Mouse (Mus musculus) adrenal gland, adult 18-20 months (tissue): ENCODE results near the gene Abcc1. TPM values are rescaled to one million over a fixed set of nuclear protein-coding genes. Genes with fewer than 3 reads are reported as not detected.

Experiments
- DNase-seq, 2 experiments: peaks; one replicate each; pipeline ENCODE4 v3.0.0; 2021 to 2022; ENCODE audit warnings: low spot score in 2 of 2
- total RNA-seq, 2 experiments: library from RNA; stranded (reverse); gene quantifications; 1 replicate in 1 of 2; 2 replicates in 1 of 2; pipeline ENCODE4 v1.2.3; 2021

Gene Abcc1
- total RNA-seq, 2 experiments from 2014 or later, result 20.8 to 24.0 TPM

DNA sequence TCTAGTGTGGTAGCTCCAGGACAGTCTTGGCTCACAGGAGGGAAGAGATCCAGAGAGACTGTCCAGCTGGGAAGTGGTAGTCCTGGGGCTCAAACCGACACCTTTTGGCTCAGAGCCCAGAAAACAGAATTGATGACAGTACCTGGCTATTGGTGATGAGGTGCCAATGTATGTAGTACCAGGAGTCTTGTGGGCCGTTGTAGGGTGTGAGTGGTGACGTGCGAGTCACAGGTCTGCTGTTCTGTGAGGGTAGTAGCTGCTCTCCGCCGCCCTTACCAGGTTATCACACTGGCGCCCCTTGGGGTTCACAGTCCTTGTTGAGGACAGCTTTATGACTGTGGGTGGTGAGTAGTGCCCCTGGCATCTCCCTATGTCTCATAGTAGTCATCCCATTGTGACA, 77.2 kb downstream of the Abcc1 start:
- no peak for DNase-seq

DNA sequence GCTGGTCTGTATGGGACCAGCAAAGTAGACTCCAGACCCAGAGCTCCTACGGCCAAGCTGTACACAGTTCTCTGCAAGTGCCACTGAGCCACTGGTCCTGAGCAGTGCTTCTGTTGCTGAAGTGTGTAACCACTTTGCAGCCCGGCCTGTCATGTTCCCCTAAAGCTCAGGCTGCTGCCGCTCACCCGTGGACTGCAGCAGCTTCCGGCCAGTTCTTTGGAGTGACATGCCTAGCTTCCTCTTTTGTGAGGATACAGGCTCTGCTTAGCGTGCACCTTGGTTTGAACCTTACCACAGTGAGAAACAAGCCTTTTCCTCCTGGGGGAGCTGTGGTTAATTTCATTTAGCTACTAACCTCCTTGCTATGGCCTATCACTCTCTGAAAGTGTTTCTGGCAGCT, 77.7 kb downstream of the Abcc1 start:
- DNase-seq, result no peak

DNA sequence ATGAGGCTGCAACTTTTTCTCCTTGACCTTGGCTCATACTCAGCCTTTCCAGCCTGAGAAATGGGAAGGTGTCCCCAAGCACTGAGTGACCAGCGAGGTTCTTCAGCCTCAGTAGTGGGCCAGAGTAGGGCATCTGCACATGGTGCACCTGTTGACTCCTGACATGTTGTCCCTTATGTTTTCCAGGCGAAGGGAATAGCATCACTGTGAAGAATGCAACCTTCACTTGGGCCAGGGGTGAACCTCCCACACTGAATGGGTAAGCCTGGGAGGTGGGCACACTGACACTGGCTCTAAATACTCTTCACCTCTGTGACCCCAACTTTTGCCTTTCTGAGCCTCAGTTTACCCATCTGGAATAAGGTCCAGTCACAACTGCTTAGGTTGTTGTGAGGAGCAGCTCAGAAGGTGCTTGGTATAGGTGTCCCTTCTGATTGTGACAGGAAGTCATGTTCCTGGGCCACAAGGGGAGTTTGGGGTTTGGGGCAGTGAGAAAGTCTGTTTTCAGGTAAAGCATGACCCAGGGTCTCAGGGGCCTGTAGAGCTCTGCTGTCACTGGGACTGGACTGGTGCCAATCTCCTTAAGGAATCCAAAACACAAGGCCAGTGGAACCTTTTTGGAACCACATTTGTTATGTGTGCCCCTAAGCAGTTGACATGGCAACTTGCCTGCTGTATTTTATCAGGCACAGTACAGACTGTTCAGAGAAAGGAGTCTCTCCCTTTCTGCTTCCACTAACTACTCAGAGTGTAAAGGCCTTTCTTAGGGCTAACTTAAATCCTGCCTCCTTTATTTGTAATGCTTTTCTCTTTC, 78.7 kb downstream of the Abcc1 start:
- peak in 1 of 2 experiments; percentile 8 for DNase-seq

DNA sequence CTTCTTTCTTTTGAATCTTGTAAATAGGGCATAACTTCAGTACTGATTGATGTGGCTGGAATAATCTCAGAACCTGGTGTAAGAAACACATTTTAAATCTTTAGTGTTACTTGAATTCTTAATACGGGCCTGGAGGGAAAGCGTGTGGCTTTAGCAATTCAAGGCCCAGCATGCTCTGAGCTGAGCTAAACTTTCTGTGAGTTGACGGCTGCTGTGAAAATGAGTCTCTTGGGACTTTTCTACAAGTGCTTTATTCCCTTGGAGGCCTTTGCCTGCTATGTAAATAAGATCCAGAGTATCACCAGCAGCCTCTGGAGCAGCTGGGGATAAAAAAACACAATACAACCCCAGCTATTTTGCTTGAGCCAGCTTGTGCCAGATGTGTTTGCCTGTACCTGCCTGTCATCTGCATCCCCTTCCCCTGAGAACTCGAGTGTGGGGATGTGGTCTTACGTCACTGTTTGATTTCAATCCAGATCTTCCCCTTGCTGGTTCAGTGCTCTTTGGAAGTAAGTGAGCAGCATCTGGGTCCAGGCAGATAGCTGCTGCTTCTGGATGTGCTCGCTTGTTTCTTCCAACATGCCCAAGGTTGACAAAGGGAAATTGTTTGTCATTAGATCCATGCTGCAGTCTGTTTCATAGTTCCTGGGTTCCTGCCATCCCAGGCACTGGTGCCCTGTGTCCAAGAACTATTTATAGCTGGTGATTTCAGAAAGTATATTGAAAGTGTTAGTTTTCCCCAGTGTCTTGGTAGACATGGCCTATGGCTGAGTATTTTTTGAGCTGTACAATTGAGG, 82.9 kb downstream of the Abcc1 start:
- peak in 1 of 2 experiments; percentile 7 for DNase-seq

DNA sequence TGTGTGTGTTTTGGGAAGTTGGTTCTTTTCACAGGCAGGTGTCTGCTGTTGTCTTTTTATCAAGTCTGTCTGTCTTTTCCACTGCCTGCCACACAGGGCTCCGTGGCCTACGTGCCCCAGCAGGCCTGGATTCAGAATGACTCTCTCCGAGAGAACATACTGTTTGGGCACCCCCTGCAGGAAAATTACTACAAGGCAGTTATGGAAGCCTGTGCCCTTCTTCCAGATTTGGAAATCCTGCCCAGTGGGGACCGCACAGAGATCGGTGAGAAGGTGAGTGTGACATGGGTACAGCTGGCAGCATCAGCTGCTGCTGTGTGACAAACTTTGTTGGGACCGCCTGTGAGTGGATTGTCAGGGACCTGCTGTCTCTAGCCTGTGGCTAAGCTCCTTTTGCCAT, 83.8 kb downstream of the Abcc1 start:
- peak in 1 of 2 experiments; percentile 20 for DNase-seq

DNA sequence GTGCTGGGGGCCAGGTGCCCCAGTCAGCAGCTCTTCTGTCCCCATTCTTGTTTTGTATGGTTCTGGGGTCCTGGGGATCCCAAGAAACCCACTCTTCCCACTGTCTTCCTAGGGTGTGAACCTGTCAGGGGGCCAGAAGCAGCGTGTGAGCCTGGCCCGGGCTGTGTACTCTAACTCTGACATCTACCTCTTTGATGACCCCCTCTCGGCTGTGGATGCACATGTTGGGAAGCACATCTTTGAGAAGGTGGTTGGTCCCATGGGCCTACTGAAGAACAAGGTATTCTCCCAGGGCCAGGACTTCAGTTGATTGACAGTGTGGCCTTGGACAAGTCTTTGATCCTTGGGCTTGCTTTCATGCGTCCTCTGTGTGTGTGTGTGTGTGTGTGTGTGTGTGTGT, 86.0 kb downstream of the Abcc1 start:
- DNase-seq, result peak in 1 of 2 experiments; percentile 17

DNA sequence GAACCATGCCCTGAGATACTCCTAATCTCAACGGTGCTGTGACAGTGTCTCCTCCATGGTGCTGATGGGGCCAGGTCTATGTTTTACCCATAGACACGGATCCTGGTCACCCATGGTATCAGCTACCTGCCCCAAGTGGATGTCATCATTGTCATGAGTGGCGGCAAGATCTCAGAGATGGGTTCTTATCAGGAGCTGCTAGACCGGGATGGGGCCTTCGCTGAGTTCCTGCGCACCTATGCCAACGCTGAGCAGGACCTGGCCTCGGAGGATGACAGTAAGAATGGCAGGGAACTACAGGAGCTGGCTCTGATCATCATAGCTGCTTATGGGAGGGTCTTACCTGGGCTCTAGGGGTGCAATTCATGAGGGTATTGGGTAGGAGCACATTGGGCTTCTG, 86.9 kb downstream of the Abcc1 start:
- DNase-seq, result peak in 1 of 2 experiments; percentile 10

DNA sequence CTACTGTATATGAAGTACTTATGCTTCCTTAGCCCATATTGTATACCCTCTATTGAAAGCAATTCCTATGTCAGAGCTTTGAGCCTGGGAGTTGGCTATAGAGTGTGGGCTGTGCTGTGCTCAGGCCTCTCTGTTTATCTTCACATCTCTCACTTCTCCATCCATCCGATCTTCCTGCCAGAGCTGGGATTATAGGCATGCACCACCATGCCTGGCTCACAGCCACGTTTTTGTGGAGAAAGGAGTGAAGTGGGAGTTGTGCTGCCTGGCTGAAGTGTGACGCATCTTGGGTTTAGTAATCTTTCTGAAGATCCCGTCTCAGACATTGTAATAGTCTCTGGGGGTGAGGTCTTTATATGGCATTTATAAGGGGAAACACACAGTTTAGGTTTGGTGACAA, 88.5 kb downstream of the Abcc1 start:
- no peak for DNase-seq

DNA sequence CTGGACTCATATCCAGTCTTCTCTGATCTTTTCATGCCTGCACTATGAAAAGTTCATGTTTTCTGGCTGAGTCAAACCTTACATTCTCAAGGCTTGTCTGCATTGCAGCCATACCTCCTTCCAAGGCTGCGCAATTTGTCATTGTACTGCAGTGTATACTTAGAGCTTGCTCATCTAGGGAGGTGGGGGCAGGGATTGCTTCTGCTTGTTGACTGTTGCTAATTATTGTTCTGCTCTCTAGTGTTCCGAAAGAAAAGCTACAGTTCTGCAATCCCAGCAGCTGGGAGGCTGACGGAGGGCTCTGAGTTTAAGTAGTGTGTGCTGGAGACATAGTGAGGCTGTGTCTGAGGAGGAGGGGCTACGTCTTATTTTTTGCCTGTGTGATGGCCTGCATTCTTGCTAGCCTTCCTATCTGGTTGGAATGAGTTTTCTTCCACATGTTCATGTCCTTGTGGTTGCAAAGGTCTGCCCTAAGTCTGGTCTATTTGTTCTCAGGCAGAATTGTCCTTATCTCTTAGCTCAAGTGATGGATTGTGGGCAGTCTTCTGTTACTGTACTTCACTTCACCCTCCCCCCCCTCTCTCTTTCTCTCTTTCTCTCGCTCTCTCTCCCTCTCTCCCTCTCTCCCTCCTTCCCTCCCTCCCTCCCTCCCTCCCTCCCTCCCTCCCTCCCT, 90.2 kb downstream of the Abcc1 start:
- peak in 1 of 2 experiments; percentile 25 for DNase-seq

DNA sequence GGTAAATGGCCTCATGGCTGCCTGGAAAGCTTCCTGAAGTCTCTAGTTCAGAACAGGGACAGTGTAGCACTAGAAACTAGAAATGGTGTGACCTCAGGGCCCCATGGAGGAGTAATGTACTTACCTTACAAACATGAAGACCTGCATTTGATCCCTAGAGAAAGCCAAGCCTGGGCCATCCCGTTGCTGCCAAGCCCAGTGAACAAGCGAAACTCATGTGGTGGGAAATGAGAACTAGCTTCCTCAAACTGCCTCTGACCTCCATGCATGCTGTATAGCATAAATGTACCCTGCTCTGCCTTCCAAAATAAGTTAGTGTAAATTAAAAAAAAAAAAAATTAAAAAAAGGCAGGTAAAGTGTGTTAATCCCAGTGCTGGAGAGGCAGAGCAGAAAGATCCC, 101.2 kb downstream of the Abcc1 start:
- DNase-seq, result no peak

DNA sequence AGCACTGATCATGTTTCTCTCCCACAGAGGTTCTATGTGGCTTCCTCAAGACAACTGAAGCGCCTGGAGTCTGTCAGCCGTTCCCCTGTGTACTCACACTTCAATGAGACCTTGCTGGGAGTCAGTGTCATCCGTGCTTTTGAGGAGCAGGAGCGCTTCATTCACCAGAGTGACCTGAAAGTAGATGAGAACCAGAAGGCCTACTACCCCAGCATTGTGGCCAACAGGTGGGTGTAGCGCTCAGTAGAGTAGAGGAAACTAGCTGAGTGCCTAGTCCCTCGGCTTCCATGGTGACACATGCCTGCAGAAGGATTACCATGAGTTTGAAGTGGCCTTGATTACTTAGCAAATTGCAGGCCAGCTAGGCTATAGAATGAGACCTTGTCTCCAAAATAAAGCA, 103.7 kb downstream of the Abcc1 start:
- peak in 1 of 2 experiments; percentile 10 for DNase-seq

DNA sequence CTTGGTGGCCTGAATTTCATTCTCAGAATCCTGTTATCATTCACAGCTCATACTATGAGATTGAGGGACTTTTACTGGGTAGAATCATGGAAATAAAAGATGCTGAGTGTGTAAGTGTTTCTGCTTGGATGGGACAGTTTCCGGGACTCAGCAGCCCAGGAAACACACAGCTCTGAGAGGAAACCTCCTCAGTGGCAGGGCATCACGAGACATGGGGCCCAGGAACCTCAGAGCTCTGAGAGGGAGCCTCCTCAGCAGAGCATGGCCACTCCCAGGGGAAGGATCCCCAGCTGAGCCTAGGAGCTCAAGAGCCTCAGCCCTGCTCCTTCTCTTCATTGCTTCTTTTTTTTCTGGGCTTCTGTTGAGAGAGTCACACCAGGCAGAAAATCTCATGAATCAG, 107.0 kb downstream of the Abcc1 start:
- no peak for DNase-seq

DNA sequence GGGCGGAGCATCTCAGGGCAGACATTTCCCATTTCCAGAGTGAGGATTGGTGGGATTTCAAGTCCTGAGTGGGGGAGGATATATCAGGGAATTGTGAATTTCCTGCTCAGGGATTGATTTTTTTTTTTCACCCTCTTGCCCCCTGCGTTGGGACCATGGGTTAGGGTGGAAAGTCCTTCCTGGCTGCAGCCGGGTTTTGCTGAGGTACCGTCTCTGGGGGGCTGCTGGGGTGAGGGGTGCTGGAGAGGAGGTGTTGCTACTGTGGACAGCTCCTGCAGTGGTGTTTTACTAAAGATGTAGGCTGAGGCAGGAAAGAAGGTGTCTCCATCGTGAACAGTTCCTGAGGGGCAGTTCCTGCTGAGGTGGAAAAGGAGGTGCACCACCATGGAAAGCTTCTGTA, 107.5 kb downstream of the Abcc1 start:
- DNase-seq, result peak in 1 of 2 experiments; percentile 7

DNA sequence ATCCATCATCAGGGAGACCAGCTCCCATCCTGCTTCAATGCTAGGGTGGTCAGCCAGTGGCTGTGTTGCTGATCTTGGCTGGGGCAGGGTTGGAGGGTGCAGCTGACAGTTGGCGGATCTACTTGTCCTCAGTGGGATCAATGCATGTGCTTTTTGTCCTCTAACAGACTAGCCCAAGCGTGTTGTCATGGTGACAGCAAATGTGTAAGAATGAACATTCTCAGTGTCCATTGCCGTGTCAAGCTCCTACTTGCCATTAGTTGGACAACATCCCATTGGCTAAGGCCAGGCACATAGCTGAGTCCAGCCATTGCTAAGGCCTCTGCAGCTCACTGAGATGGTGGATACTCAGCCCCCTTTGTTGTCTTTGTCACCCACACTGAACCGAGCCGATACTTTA, 110.8 kb downstream of the Abcc1 start:
- peak in 1 of 2 experiments; percentile 13 for DNase-seq

DNA sequence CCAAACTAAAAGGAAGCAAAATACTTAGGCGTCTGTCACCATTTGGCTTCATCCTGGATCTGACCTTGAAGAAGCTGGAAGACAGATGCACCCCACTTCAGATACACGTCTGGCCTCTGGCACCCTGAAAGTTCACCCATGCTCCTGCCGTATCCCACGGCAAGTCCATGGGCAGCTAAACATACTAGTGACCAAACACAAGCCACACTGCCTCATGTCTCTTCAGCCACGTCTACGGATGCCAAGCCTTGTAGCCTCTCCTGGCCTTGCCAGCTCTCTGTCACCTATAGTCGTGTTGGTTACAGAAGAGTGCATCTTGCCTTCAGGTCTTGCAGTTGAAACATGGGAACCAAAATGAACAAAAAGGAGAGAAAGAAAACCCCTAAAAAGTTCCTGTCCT, 112.3 kb downstream of the Abcc1 start:
- peak in 1 of 2 experiments; percentile 11 for DNase-seq

DNA sequence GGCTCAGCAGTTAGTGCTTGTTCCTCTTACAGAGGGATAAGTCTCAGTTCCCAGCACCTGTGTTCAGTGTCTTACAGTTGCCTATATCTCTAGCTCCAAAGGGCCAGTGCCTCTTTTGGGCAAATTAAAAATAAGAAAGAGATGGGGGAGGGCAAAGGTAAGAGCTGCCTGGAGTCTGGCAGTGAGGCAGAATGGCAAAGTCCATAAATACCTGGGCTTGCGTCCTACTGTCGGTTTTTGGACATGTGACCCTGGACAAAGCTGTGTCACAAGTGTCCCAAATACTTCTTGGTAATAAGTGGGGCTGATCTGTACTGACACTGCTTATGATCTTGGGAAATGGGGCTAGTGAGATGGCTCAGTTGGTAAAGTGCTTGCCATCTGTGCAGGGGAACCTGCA, 113.6 kb downstream of the Abcc1 start:
- no peak for DNase-seq

DNA sequence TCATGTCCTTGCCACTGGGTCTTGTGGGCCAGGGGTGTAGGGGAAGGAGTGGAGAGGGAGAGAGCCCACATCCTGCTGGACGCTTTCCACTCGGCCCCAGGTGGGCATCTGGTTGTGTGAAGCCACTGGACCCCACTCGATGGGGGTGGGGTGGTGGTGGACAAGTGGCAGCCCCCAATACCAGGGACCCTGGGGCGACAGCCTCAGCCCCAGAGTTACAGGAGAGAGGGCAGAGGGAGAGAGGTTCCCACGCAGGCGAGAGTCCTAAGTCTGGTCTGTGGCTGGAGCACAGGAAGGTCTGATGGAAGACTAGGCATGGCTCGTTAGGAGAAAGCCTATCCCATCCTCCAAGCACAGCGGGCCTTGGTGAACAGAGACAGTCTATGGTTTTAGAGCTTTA, 114.7 kb downstream of the Abcc1 start:
- DNase-seq, result peak in 1 of 2 experiments; percentile 13

DNA sequence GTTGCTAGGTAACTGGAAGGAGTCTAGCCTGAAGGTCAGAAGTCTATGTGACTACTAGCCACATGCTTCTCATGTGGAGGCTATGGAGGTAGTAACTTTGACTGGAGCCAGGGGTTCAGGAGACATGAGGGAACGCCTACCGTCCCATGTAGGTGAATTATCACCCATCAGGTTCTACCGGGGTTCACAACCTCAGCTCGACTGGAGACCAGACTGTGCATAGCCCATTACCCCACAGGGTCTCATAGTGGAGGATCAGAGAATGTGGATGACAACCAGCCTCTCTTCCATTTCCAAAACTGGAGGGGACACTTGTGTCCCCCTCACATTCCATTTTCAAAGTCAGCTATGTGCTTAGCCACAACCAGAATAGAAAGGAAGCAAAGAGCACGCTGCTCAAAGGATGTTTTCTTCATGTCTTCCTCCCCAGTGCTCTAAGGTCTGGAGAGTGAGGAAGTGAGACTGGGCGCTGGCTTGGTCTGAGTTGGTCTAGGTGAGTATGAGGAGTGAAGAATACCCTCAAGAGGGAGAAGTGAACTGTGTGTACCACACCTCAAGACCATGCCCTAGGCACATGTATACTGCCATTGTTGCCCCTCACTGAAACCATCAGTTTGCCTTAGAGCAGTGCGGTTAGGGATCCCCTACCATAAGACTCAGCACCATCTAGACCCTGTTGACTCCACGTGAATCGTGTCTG, 115.5 kb downstream of the Abcc1 start:
- DNase-seq, result no peak

DNA sequence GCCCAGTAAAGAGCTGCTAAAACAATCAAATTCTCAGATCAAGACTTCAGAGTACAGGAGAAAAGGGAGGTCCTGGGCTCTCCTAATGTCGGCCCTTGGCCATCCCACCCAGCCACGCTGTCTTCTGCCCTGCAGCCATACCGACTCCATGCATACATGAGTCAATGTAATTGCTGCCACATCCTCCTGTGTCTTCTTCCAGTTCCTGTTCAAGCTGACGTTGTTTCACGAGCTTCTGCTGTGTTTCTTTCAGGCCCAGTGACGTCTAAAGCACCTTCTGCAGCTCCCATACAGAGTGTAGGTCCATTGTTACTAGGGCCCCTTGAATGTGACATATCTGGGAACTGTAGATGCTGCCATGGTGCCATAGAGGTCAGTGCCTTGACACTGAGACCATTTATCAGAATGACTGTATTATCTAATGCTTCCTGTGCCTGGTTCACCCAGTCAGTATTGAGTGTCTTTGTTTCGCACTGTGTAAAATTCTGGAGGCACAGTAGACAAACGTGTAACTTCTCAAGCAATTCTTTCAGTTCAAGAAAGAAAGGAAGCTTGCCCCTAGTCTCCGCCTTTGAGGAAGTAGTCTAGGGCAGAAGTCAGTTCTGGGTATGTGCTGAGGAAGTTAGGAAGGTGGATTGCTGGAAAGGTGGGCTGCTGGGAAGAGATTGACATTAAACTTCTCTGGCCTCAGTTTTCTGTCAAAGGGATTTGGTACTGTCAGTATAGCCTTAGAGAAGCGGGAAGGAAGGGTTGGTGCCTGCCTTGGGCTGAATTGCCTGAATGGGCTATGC, 116.3 kb downstream of the Abcc1 start:
- peak in 1 of 2 experiments; percentile 5 for DNase-seq

DNA sequence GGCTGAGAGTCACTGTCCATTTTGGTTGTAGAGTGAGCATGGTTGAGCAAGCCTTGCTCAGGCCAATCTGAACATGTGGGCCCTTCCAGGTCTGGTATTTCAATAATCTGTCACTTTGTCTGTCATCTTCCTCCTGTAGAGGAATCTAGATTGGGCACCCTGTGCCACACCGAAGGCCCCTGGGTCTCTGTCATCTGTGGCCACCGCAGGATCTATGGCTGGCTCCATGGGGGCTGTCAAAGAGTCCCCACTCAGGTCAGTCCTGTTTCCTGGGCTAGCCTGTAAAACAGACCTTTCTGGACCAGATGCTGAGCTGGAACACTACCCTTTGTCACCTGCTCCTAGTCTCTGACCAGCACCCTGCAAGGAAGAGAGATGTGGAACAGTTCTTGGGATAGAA, 118.3 kb downstream of the Abcc1 start:
- no peak for DNase-seq
